Mouse (Mus musculus): Measurements from ENCODE around the gene Faxc.

The Faxc gene

GRCm38 (mm10) chr4:21930971-21931771, at the start of gene Faxc:
Gene Faxc (plus strand): TSS chr4:21931329.
- peak; percentile 84 to 87 for DNase-seq

- no peak for DNase-seq
Observed at GRCm38 (mm10) chr4:21882806-21883205, 48.3 kb upstream of the Faxc start.

GRCm38 (mm10) chr4:21885831-21886230, 45.3 kb upstream of the Faxc start:
- no peak for DNase-seq

- peak; percentile 70 to 79 for DNase-seq
Observed at GRCm38 (mm10) chr4:21931772-21932630, 872 bp downstream of the Faxc start.

GRCm38 (mm10) chr4:21935378-21935777, 4.2 kb downstream of the Faxc start:
- no peak for DNase-seq

GRCm38 (mm10) chr4:21936424-21936823, 5.3 kb downstream of the Faxc start:
- DNase-seq = no peak

- DNase-seq = no peak
Observed at GRCm38 (mm10) chr4:21937890-21938289, 6.8 kb downstream of the Faxc start.

GRCm38 (mm10) chr4:21944672-21945071, 13.5 kb downstream of the Faxc start:
- DNase-seq = no peak

GRCm38 (mm10) chr4:21951444-21951843, 20.3 kb downstream of the Faxc start:
- DNase-seq = peak; percentile 68 to 75

GRCm38 (mm10) chr4:21952255-21952654, 21.1 kb downstream of the Faxc start:
- DNase-seq = no peak

- DNase-seq = peak; percentile 76 to 78
Observed at GRCm38 (mm10) chr4:21957570-21958321, 26.6 kb downstream of the Faxc start.

- peak in 1 of 2 experiments; percentile 10 for DNase-seq
Observed at GRCm38 (mm10) chr4:21971949-21972348, 40.8 kb downstream of the Faxc start.

- peak; percentile 79 to 83 for DNase-seq
Observed at GRCm38 (mm10) chr4:21974126-21974525, 43.0 kb downstream of the Faxc start.

- no peak for DNase-seq
Observed at GRCm38 (mm10) chr4:21980471-21980870, 49.3 kb downstream of the Faxc start.

GRCm38 (mm10) chr4:21982449-21982848, 51.3 kb downstream of the Faxc start:
- DNase-seq = no peak

GRCm38 (mm10) chr4:21986857-21987256, 55.7 kb downstream of the Faxc start:
- DNase-seq = no peak

GRCm38 (mm10) chr4:21987460-21987859, 56.3 kb downstream of the Faxc start:
- DNase-seq = no peak

GRCm38 (mm10) chr4:21989571-21990091, 58.5 kb downstream of the Faxc start:
- DNase-seq = no peak

GRCm38 (mm10) chr4:21990580-21991235, 59.6 kb downstream of the Faxc start:
- DNase-seq = peak in 1 of 2 experiments; percentile 49

GRCm38 (mm10) chr4:22017656-22018379, 86.7 kb downstream of the Faxc start:
- peak; percentile 76 to 89 for DNase-seq

GRCm38 (mm10) chr4:22018414-22018813, 87.3 kb downstream of the Faxc start:
- no peak for DNase-seq
